Mouse (Mus musculus): Measurements from ENCODE around the gene Tfap2c. TPM values are rescaled to one million over a fixed set of nuclear protein-coding genes. Genes with fewer than 3 reads are reported as not detected.
A peak's percentile ranks its signal among the peaks of the same experiment; 100 is the strongest.

The Tfap2c gene
- polyA plus RNA-seq, 1 experiment from 2014 or later: not detected

DNA sequence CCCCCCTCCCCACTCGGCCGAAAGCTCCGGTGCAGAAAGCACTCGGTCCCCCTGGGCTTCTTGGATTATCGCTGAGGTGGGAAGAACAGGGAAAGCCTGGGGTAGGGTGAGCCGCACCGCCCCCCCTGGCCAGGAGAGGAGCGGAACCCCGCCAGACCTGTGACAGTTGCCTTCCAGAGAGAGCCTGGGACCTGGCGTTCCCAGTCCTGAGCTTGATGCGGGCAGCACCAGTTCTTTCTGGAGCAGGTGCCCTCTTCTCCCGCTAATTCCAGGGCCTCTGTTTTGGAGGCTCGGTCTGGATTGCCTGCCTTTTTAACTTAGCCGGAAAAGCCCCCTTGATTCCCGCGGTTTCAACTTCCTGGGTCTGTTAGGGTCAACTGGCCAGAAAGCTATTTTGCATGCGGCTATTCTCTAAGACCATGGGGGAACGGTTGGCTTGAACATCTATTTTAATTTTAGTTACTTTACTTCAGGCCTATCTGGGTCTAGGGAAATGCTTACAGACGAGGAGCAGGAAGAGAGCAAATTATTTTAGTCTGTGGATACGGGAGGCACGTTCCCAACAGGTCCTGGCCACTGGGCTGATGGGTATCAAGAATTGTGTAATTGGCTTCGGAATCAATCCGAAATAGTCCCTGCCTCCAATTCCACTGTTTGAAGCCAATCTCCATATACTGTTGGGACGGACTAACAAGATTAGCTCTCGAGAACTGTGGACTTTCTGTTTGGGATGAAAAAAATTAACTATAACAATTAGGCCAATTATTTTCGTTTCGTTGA is 1.4 kb upstream of the Tfap2c start:
- Histone ChIP-seq H3K27ac (ENCODE audit: low read length) (no peak overlapping the region), H3K4me3 (ENCODE audit: low read depth, low read length) (no peak overlapping the region), H3K4me2 (ENCODE audit: low read depth, low read length) (no peak overlapping the region), H3K4me1 (ENCODE audit: control insufficient read depth, low read depth, low read length) (peaks cover 4% of the 10 kb centered on the region), H3K27me3 (ENCODE audit: control insufficient read depth, insufficient read depth, low read depth, low read length) (peaks cover 94% of the 10 kb centered on the region), H3K9me3 (replicated peaks; ENCODE audit: control insufficient read depth, low read length) (no peaks in the 10 kb centered on the region), H3K36me3 (ENCODE audit: control insufficient read depth, insufficient read depth) (no peaks in the 10 kb centered on the region), H3K9ac (ENCODE audit: low read depth, low read length) (no peak overlapping the region)
- 4% methylated on average over 27 of the region's 27 CpGs for WGBS (ENCODE audit: insufficient replicate concordance)
- no peak for ATAC-seq (ENCODE audit: low read depth)

DNA sequence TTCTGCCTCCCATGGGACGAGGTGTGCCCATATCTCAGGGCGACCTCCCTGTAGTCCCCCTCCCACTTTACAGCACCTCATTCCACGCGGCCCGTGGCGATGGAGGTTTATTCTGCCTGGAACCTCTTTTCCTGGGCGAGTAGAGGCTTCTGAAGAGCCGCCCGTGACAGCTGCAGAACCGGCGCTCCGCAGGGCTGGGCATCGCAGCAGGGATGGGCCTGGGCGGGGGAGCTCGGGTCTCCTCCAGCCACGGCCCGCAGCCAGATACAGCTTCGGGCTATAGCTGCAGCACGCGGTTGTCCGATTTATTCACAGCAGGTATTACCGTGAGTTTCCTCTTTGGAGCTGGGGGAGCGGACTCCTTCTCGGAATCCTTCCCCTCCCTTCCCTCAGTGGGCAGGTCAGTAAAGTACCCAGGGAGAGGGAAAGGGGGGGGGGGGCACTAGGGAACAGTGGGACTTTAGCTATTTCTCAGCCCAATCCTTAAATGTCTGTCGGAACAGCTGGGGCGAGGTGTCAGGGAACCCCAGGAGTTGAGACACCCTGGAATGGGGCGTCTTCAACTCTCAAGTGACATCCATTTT is 629 bp upstream of the Tfap2c start:
- H3K4me3 ChIP-seq (ENCODE audit: low read depth, low read length): no peak overlapping the region
- no peak overlapping the region for H3K4me2 ChIP-seq (ENCODE audit: low read depth, low read length)
- no peak for ATAC-seq (ENCODE audit: low read depth)

DNA sequence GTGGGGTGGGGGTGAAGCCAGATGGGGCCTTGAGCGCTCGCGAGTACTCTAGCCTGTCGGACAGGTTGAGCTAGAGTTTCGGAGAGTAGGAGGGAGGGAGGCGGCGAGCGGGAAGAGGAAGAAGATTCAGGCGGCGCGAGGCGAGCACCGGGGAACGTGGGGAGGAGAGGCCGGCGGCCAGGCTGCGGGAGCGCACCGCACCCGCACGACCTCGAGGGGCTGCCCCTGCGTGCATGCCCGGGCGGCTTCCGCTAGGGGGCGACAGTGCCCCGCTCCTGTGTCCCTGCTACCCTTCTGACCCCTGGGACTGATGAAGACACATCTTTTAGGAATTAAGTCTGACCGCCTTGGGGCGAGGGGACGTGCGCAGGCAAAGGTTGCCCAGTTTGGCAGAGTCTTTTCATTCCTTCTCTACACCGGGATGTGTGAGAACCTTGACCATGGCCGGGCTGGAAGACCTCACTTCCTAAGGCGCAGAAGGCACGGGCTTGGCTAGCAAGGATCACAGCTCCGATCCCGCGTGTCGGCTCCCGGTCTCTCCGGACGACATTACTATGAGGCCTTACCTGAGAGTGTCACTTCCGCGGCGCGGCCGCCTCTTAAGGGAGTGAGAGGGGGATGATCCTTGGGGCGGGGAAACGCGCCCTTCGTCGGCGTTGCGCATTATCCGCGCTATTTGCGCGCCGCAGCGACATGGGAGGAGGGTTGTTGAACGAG is 1.1 kb downstream of the Tfap2c start:
- peak; percentile 13; the same call in 1 of the 2 replicates for ATAC-seq (ENCODE audit: low read depth)
- Histone ChIP-seq H3K27ac (ENCODE audit: low read length) (no peak overlapping the region), H3K36me3 (ENCODE audit: control insufficient read depth, insufficient read depth) (no peaks in the 10 kb centered on the region), H3K9me3 (replicated peaks; ENCODE audit: control insufficient read depth, low read length) (no peaks in the 10 kb centered on the region), H3K4me2 (ENCODE audit: low read depth, low read length) (no peak overlapping the region), H3K27me3 (ENCODE audit: control insufficient read depth, insufficient read depth, low read depth, low read length) (peaks cover 93% of the 10 kb centered on the region), H3K9ac (ENCODE audit: low read depth, low read length) (no peak overlapping the region), H3K4me3 (ENCODE audit: low read depth, low read length) (no peak overlapping the region), H3K4me1 (ENCODE audit: control insufficient read depth, low read depth, low read length) (peaks cover 4% of the 10 kb centered on the region)
- WGBS (ENCODE audit: insufficient replicate concordance): 2% methylated on average over 62 of the region's 62 CpGs

More for the DNA sequence above, 629 bp upstream of the Tfap2c start:
- H3K27me3 ChIP-seq (ENCODE audit: control insufficient read depth, insufficient read depth, low read depth, low read length): peaks cover 98% of the 10 kb centered on the region
- no peak overlapping the region for H3K27ac ChIP-seq (ENCODE audit: low read length)
- H3K4me1 ChIP-seq (ENCODE audit: control insufficient read depth, low read depth, low read length): peaks cover 4% of the 10 kb centered on the region
- H3K9ac ChIP-seq (ENCODE audit: low read depth, low read length): no peak overlapping the region
- 3% methylated on average over 27 of the region's 27 CpGs for WGBS (ENCODE audit: insufficient replicate concordance)
- no peaks in the 10 kb centered on the region for H3K36me3 ChIP-seq (ENCODE audit: control insufficient read depth, insufficient read depth)
- H3K9me3 ChIP-seq (replicated peaks; ENCODE audit: control insufficient read depth, low read length): no peaks in the 10 kb centered on the region

DNA sequence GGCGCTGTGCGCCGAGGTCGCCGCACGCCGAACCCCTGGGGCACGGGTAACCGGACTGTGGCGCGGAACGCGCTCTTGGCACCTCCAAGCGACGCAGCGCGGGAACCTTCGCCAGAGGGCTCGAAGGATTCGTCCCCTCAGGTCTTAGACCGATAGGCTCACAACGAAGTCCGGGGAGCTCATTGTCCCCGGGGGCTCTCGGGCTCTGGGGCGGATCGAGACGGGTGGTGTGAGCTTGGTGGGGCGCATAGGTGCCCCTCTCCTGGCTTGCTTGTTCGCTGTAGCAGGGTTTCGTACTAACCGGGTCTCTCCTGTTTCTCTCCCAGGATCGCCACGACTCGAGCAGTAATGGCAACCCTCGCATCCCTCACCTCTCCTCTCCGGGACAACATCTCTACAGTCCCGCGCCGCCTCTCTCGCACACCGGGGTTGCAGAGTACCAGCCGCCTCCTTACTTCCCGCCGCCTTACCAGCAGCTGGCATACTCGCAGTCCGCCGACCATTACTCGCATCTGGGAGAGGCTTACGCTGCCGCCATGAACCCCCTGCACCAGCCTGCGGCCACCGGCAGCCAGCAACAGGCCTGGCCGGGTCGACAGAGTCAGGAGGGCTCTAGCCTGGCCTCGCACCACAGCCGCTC is 1.8 kb downstream of the Tfap2c start:
- Histone ChIP-seq H3K9me3 (replicated peaks; ENCODE audit: control insufficient read depth, low read length) (no peaks in the 10 kb centered on the region), H3K9ac (ENCODE audit: low read depth, low read length) (no peak overlapping the region), H3K4me2 (ENCODE audit: low read depth, low read length) (no peak overlapping the region), H3K27ac (ENCODE audit: low read length) (no peak overlapping the region), H3K4me3 (ENCODE audit: low read depth, low read length) (no peak overlapping the region), H3K4me1 (ENCODE audit: control insufficient read depth, low read depth, low read length) (peaks cover 4% of the 10 kb centered on the region), H3K27me3 (ENCODE audit: control insufficient read depth, insufficient read depth, low read depth, low read length) (peaks cover 86% of the 10 kb centered on the region), H3K36me3 (ENCODE audit: control insufficient read depth, insufficient read depth) (no peaks in the 10 kb centered on the region)
- 2% methylated on average over 57 of the region's 57 CpGs for WGBS (ENCODE audit: insufficient replicate concordance)
- ATAC-seq (ENCODE audit: low read depth): no peak

DNA sequence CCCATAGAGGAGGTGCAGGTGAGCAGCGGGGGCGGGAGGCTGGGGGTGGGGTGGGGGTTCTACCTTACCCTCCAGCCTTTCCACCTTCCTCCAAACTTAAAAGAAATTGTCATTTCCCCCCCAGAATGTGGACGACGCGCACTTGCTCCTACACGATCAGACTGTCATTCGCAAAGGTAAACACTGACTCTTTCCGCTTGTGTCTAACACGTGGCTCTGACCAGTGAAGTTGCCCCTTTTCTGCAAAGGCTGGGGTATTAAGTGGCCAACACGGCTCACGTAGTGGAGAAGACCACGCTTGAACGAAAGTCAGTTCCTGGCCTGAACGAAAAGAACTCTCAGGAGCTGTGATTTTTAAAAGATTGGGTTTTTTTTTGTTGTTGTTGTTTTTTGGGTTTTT is 2.5 kb downstream of the Tfap2c start:
- 3% methylated on average over 14 of the region's 14 CpGs for WGBS (ENCODE audit: insufficient replicate concordance)
- ATAC-seq (ENCODE audit: low read depth): no peak

DNA sequence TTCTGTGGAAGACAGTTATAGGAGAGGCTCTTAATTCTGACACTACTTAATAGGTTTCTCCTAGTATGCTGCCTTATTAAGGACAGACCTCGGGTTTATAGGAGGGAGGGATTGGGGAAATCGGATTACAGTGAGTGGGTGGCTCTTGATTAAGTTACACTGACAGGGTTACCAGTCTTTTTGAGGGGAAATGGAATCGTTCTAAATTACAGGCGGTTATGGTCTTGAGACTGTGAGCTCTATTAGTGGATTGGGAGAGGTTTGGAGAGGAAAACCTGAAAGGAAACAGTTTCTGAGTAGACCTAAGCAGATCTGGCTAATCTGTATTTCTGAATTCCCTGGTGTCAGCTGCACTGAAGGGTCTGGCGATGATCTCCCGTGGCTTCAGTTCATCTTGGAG is 3.3 kb downstream of the Tfap2c start:
- no peak overlapping the region for H3K9ac ChIP-seq (ENCODE audit: low read depth, low read length)
- H3K4me3 ChIP-seq (ENCODE audit: low read depth, low read length): no peak overlapping the region
- H3K4me1 ChIP-seq (ENCODE audit: control insufficient read depth, low read depth, low read length): peaks cover 4% of the 10 kb centered on the region
- no peak for ATAC-seq (ENCODE audit: low read depth)
- peaks cover 71% of the 10 kb centered on the region for H3K27me3 ChIP-seq (ENCODE audit: control insufficient read depth, insufficient read depth, low read depth, low read length)
- no peak overlapping the region for H3K27ac ChIP-seq (ENCODE audit: low read length)
- WGBS (ENCODE audit: insufficient replicate concordance): 4% methylated on average over 6 of the region's 6 CpGs
- H3K4me2 ChIP-seq (ENCODE audit: low read depth, low read length): no peak overlapping the region
- H3K36me3 ChIP-seq (ENCODE audit: control insufficient read depth, insufficient read depth): no peaks in the 10 kb centered on the region
- H3K9me3 ChIP-seq (replicated peaks; ENCODE audit: control insufficient read depth, low read length): no peaks in the 10 kb centered on the region

More for the DNA sequence above, 2.5 kb downstream of the Tfap2c start:
- Histone ChIP-seq H3K27me3 (ENCODE audit: control insufficient read depth, insufficient read depth, low read depth, low read length) (peaks cover 79% of the 10 kb centered on the region), H3K9me3 (replicated peaks; ENCODE audit: control insufficient read depth, low read length) (no peaks in the 10 kb centered on the region), H3K27ac (ENCODE audit: low read length) (no peak overlapping the region), H3K36me3 (ENCODE audit: control insufficient read depth, insufficient read depth) (no peaks in the 10 kb centered on the region), H3K4me3 (ENCODE audit: low read depth, low read length) (no peak overlapping the region), H3K9ac (ENCODE audit: low read depth, low read length) (no peak overlapping the region), H3K4me2 (ENCODE audit: low read depth, low read length) (no peak overlapping the region), H3K4me1 (ENCODE audit: control insufficient read depth, low read depth, low read length) (peaks cover 4% of the 10 kb centered on the region)

DNA sequence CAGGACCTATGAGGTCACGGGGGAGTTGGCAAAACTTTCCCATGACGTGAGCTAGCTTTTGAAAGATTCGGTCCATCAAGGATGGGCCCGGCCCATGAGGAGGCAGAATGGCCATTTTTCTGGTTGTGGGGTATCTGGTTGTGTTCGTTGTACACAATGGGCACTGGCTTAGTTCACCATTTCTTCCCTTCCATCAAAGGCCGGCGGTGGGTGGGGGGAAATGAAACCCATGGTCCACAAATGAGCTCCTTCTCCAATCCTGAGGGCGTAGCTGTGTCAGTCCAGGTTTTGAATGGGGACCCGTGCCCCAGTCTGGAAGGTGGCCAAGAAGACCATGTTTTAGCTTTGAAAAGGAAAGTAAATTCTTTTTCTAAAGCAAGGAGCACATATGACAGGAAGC is 4.8 kb downstream of the Tfap2c start:
- ATAC-seq (ENCODE audit: low read depth): no peak
- H3K27ac ChIP-seq (ENCODE audit: low read length): no peak overlapping the region
- 51% methylated on average over 9 of the region's 9 CpGs for WGBS (ENCODE audit: insufficient replicate concordance)
- no peaks in the 10 kb centered on the region for H3K36me3 ChIP-seq (ENCODE audit: control insufficient read depth, insufficient read depth)
- H3K4me1 ChIP-seq (ENCODE audit: control insufficient read depth, low read depth, low read length): peaks cover 4% of the 10 kb centered on the region
- H3K27me3 ChIP-seq (ENCODE audit: control insufficient read depth, insufficient read depth, low read depth, low read length): peaks cover 59% of the 10 kb centered on the region
- no peak overlapping the region for H3K4me3 ChIP-seq (ENCODE audit: low read depth, low read length)
- no peak overlapping the region for H3K4me2 ChIP-seq (ENCODE audit: low read depth, low read length)
- H3K9ac ChIP-seq (ENCODE audit: low read depth, low read length): no peak overlapping the region
- no peaks in the 10 kb centered on the region for H3K9me3 ChIP-seq (replicated peaks; ENCODE audit: control insufficient read depth, low read length)

DNA sequence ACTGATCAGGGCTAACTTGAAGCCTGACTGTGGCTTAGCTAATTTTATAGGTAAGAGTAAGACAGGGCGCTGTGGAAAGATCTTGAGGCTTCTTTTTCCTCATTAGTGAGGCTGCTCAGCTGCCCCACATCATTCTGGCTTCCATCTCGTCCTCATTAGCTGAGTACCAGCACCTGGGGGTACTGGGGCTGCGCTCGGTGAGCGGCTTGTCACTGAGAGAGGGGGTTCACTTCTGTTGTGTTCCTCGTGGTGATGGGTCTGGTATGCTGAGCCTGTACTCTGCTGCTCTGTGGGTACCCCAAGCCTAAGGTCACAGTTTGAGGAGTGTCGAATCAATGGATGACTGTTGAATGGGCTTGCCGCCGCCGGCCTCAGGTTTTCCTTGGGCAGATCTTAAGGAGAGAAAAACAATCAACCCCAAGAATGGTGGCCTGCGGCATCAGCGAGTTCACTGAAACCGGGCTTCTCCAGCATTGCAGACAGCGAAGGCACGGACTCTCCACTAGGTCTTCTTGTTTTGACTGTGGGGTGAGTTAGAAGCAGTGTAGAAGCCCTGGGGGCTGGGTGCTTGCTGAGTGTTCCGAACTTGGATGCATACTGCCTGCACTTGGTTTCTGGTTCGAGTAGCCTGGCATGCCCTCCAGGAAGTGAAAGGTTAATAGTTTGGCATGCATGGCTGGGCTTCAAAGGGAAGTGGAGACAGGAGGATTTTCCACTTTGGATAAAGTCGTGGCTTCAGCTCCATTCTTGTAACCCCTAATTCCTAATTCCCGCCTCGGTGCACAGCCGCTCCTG is 9.5 kb downstream of the Tfap2c start:
- WGBS (ENCODE audit: insufficient replicate concordance): 52% methylated on average over 21 of the region's 21 CpGs
- Histone ChIP-seq H3K27ac (ENCODE audit: low read length) (no peak overlapping the region), H3K9me3 (replicated peaks; ENCODE audit: control insufficient read depth, low read length) (no peaks in the 10 kb centered on the region), H3K4me1 (ENCODE audit: control insufficient read depth, low read depth, low read length) (no peaks in the 10 kb centered on the region), H3K9ac (ENCODE audit: low read depth, low read length) (no peak overlapping the region), H3K4me2 (ENCODE audit: low read depth, low read length) (no peak overlapping the region), H3K27me3 (ENCODE audit: control insufficient read depth, insufficient read depth, low read depth, low read length) (peaks cover 20% of the 10 kb centered on the region), H3K36me3 (ENCODE audit: control insufficient read depth, insufficient read depth) (no peaks in the 10 kb centered on the region), H3K4me3 (ENCODE audit: low read depth, low read length) (no peak overlapping the region)
- no peak for ATAC-seq (ENCODE audit: low read depth)
